17 mouse cellular contexts compared by ENCODE assay signal in genomic region chr2:71449604-71450003, GRCm38 (mm10). TPM values are rescaled to one million over a fixed set of nuclear protein-coding genes. Genes with fewer than 3 reads are reported as not detected.
A peak's percentile ranks its signal among the peaks of the same experiment; 100 is the strongest.
DNase-seq lines count a peak whose midpoint lies in the region; ATAC-seq and TF ChIP-seq lines count a peak whose summit lies in the region.
"Had no signal": no experiment of that assay in that cellular context is flagged by ENCODE, and none has a peak within 500 bp of the region (broad histone marks: within the 10 kb centered on the region; RNA-seq: fewer than 3 reads in every experiment).

No protein-coding gene starts in this region.

- no peak overlapping the region for H3K9ac ChIP-seq in lung, embryonic 14.5 days
- H3K9ac ChIP-seq: embryonic facial prominence, embryonic 15.5 days; kidney, embryonic 15.5 days; lung, embryonic 15.5 days had no signal

- H3K4me3 ChIP-seq in lung, embryonic 14.5 days (ENCODE audit: low read depth, low read length), result no peak overlapping the region
- no peak overlapping the region for H3K4me3 ChIP-seq in lung, adult 2 months (replicated peaks; ENCODE audit: extremely low read depth, low read depth, low read length)
- H3K4me3 ChIP-seq: embryonic facial prominence, embryonic 15.5 days; kidney, embryonic 15.5 days; lung, embryonic 15.5 days; megakaryocyte, embryonic 14.5 days; myocyte had no signal

- no peak for TF ChIP-seq POLR2A in lung, adult 2 months (IDR thresholded peaks at IDR 0.05; ENCODE audit: borderline replicate concordance, extremely low read depth, low read depth, low read length)

- intact Hi-C loops in left cerebral cortex, postnatal 14 days (cut with DNase I), result no loop called here

- no peaks in the 10 kb centered on the region for H3K27me3 ChIP-seq in lung, embryonic 14.5 days (ENCODE audit: insufficient read depth, low read length)
- H3K27me3 ChIP-seq: embryonic facial prominence, embryonic 15.5 days had no signal

- WGBS in lung, embryonic 14.5 days, result 18% methylated on average over 2 of the region's 2 CpGs
- 11% methylated on average over 2 of the region's 2 CpGs for WGBS in lung, adult 2 months

- 0 out of 2 replicates have a peak, but pooled peaks have one; percentile 9 for TF ChIP-seq CTCF in lung, embryonic 14.5 days (IDR thresholded peaks at IDR 0.05; ENCODE audit: low read depth)
- TF ChIP-seq CTCF in lung, adult 2 months (IDR thresholded peaks at IDR 0.05; ENCODE audit: insufficient read depth, low read length), result no peak

- H3K36me3 ChIP-seq in lung, embryonic 14.5 days (ENCODE audit: insufficient read depth), result no peaks in the 10 kb centered on the region
- H3K36me3 ChIP-seq: embryonic facial prominence, embryonic 15.5 days; kidney, embryonic 15.5 days; lung, embryonic 15.5 days had no signal

- H3K4me2 ChIP-seq in lung, embryonic 14.5 days, result no peak overlapping the region
- H3K4me2 ChIP-seq: embryonic facial prominence, embryonic 15.5 days; kidney, embryonic 15.5 days; lung, embryonic 15.5 days had no signal

- H3K4me1 ChIP-seq in lung, embryonic 14.5 days (ENCODE audit: insufficient read depth), result no peaks in the 10 kb centered on the region
- no peaks in the 10 kb centered on the region; the same call in 1 of the 2 replicates for H3K4me1 ChIP-seq in lung, adult 2 months (ENCODE audit: control insufficient read depth, insufficient read depth, low read length)

- DNase-seq in lung, embryonic 14.5 days, result no peak
- DNase-seq in lung, adult 2 months, result no peak
- DNase-seq in NIH3T3 (ENCODE audit: low read depth), result peak; percentile 41
- peak; percentile 46 for DNase-seq in embryo, embryonic 9.5 days (ENCODE audit: extremely low spot score)
- DNase-seq in thymus, postnatal 4 days, result peak; percentile 48
- no peak for DNase-seq in left cerebral cortex, postnatal 14 days (ENCODE audit: low spot score in 2 of 2)
- no peak for DNase-seq in adrenal gland, postnatal 4 days (ENCODE audit: low spot score in 2 of 2)
- DNase-seq: cerebellum, postnatal 10 days; gastrocnemius, postnatal 36 days; left cerebral cortex, postnatal 4 days had no signal

- no peak for ATAC-seq in lung, embryonic 14.5 days (ENCODE audit: insufficient read depth)
- ATAC-seq: CD4-positive, CD25-positive, alpha-beta regulatory T cell, adult 4 months; forebrain, embryonic 16.5 days had no signal

- no peak overlapping the region for H3K27ac ChIP-seq in lung, embryonic 14.5 days (ENCODE audit: low read depth)
- H3K27ac ChIP-seq: embryonic facial prominence, embryonic 15.5 days; kidney, embryonic 15.5 days; lung, embryonic 15.5 days had no signal

- no peaks in the 10 kb centered on the region for H3K9me3 ChIP-seq in lung, embryonic 14.5 days (ENCODE audit: low read depth, low read length)
- H3K9me3 ChIP-seq: embryonic facial prominence, embryonic 15.5 days; kidney, embryonic 15.5 days; lung, embryonic 15.5 days had no signal

RNA-seq across cellular contexts. Expression of gene Metap1d, which starts 3.5 kb away (rescaled TPM):
- 33.3 and 37.1 TPM in 2 replicates for polyA plus RNA-seq in lung, embryonic 14.5 days (2014; fragmentation: Nextera tagmentation; extraction: Ambion mirVana)
- polyA plus RNA-seq in lung, adult 2 months (2012; rRNA removed), result 10.8 and 15.8 TPM in 2 replicates
- 10 to 100 TPM; 14.4 to 14.6 TPM for total RNA-seq in left cerebral cortex, postnatal 14 days (2021)
- total RNA-seq in adrenal gland, postnatal 4 days (2021), result 10 to 100 TPM; 40.6 to 43.6 TPM

Comparison
In these comparisons a context has a peak if more than half of its experiments do, and no peak if none do; other contexts are left out.
1. DNase-seq: peak in NIH3T3 (single experiment), embryo, embryonic 9.5 days (single experiment) and thymus, postnatal 4 days (single experiment); none in lung, embryonic 14.5 days (single experiment), lung, adult 2 months (single experiment), left cerebral cortex, postnatal 14 days (0 of 2) and adrenal gland, postnatal 4 days (0 of 2).